Mouse (Mus musculus): ENCODE data around the gene Mcm2.
A peak's percentile ranks its signal among the peaks of the same experiment; 100 is the strongest.

- TF ChIP-seq CTCF (IDR thresholded peaks at IDR 0.05; ENCODE audit: control insufficient read depth, insufficient read depth, low read length) (peak; percentile 97), POLR2A (IDR thresholded peaks at IDR 0.05; ENCODE audit: borderline replicate concordance, control insufficient read depth, low read depth, low read length) (no peak)
Observed at GRCm38 (mm10) chr6:88927595-88927994, 29.0 kb upstream of the Mcm2 start.
